Mouse (Mus musculus) layer of hippocampus, adult 18-20 months (tissue): ENCODE results near the gene P2rx3. TPM values are rescaled to one million over a fixed set of nuclear protein-coding genes. Genes with fewer than 3 reads are reported as not detected.

ENCODE experiments used
- DNase-seq, 2 experiments: peaks; one replicate each; pipeline ENCODE4 v3.0.0; 2022; ENCODE audit warnings: low spot score in 2 of 2
- total RNA-seq, 2 experiments: library from RNA; stranded (reverse); gene quantifications; 2 replicates each; pipeline ENCODE4 v1.2.3; 2021

P2rx3 gene
- total RNA-seq, 2 experiments from 2014 or later: 1.6 to 2.1 TPM

- DNase-seq: no peak
These were observed 40.9 kb downstream of the P2rx3 start for GRCm38 (mm10) chr2:84996376-84996775.

- DNase-seq: no peak
These were observed 49.3 kb downstream of the P2rx3 start, which contains the start of gene Prg3 for GRCm38 (mm10) chr2:84987930-84988329. Gene Prg3 (plus strand): TSS chr2:84988215.

GRCm38 (mm10) chr2:84980188-84980587, 57.1 kb downstream of the P2rx3 start, which contains the start of gene Prg2:
Gene Prg2 (plus strand): TSS chr2:84980461.
- DNase-seq: no peak

- no peak for DNase-seq
These were observed 61.7 kb downstream of the P2rx3 start for GRCm38 (mm10) chr2:84975580-84975979.

- no peak for DNase-seq
These were observed 69.8 kb downstream of the P2rx3 start for GRCm38 (mm10) chr2:84967318-84967991.

- DNase-seq: no peak
These were observed 73.0 kb downstream of the P2rx3 start for GRCm38 (mm10) chr2:84964111-84964801.

- DNase-seq: no peak
These were observed 74.3 kb downstream of the P2rx3 start for GRCm38 (mm10) chr2:84962906-84963507.

- DNase-seq: no peak
These were observed 75.4 kb downstream of the P2rx3 start for GRCm38 (mm10) chr2:84961901-84962300.

- no peak for DNase-seq
These were observed 76.0 kb downstream of the P2rx3 start for GRCm38 (mm10) chr2:84961300-84961699.

GRCm38 (mm10) chr2:84958588-84959264, 78.5 kb downstream of the P2rx3 start:
- no peak for DNase-seq

GRCm38 (mm10) chr2:84956274-84956673, 81.0 kb downstream of the P2rx3 start:
- DNase-seq: peak in 1 of 2 experiments; percentile 55

GRCm38 (mm10) chr2:84955435-84955834, 81.8 kb downstream of the P2rx3 start:
- no peak for DNase-seq

- DNase-seq: no peak
These were observed 84.6 kb downstream of the P2rx3 start for GRCm38 (mm10) chr2:84952693-84953092.

GRCm38 (mm10) chr2:84952251-84952650, 85.0 kb downstream of the P2rx3 start:
- no peak for DNase-seq

- no peak for DNase-seq
These were observed 86.2 kb downstream of the P2rx3 start for GRCm38 (mm10) chr2:84951027-84951426.

GRCm38 (mm10) chr2:84948721-84949120, 88.5 kb downstream of the P2rx3 start:
- DNase-seq: no peak

Other genes with a start within 250 kb of the P2rx3 start
- gene Ube2l6, start 238.6 kb downstream of the P2rx3 start, total RNA-seq: 1 to 10 TPM; 4.8 to 5.9 TPM
- gene Smtnl1, start 214.8 kb downstream of the P2rx3 start, total RNA-seq: not detected
- 10 to 100 TPM; 52.0 to 57.7 TPM for gene Timm10, start 210.5 kb downstream of the P2rx3 start, total RNA-seq
- gene Slc43a1, start 198.6 kb downstream of the P2rx3 start, total RNA-seq: under 1 TPM; 0.15 to 0.27 TPM
- gene Rtn4rl2, start 150.8 kb downstream of the P2rx3 start, total RNA-seq: 100 to 1,000 TPM; 103 to 104 TPM
- gene Slc43a3, start 100.9 kb downstream of the P2rx3 start, total RNA-seq: under 1 TPM; 0.30 to 0.58 TPM
- gene Prg2, start 57.0 kb downstream of the P2rx3 start, total RNA-seq: not detected
- gene Prg3, start 49.2 kb downstream of the P2rx3 start, total RNA-seq: not detected
- 100 to 1,000 TPM; 114 to 115 TPM for gene Ssrp1, start 228 bp downstream of the P2rx3 start, total RNA-seq
- 100 to 1,000 TPM; 175 to 194 TPM for gene Tnks1bp1, start 10.6 kb upstream of the P2rx3 start, total RNA-seq
- under 1 TPM; 0.23 to 0.30 TPM for gene Aplnr, start 98.8 kb upstream of the P2rx3 start, total RNA-seq
- 10 to 100 TPM; 10.2 to 12.3 TPM for gene Lrrc55, start 159.7 kb upstream of the P2rx3 start, total RNA-seq